Mouse (Mus musculus): ENCODE measurements around the gene Tbc1d23.

DNA sequence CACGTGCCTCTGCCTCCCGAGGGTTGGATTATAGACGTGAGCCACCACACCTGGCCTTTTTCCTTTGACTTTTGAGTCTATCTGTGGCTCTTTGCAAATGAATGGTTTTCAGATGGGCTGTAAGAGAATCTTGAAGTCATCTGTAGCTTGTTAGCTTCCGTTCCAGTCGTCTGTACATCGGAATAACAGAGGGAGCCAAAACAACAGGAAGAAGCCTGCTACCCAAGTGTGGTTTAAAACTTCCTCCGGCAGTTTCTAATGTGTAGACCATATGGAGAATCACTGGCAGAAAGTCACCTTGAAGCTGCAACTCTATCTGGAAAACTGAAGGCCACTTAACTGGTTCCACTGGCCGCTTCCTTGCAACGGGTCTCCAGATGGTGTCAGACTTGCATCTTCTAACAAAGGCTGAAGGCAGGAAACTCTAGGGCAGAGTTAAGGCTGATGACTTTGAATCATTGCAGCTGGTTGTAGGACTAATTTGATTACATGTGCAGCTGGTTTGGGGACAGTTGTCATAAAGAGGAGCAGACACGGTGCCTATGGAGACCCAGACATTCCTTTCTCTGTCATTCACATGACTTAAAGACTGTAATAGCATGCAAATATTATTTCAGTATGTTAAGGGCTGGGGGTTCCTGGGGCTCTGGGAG is 12.0 kb upstream of the Tbc1d23 start:
- TF ChIP-seq CTCF (IDR thresholded peaks at IDR 0.05; ENCODE audit: extremely low read depth, insufficient read length, insufficient replicate concordance, low read depth, low read length), result no peak
- TF ChIP-seq POLR2A (IDR thresholded peaks at IDR 0.05; ENCODE audit: low read depth, low read length), result no peak

Data from small intestine, adult 2 months (tissue).